Mouse (Mus musculus) mouse embryonic stem cell (cell line): Measurements from ENCODE around the gene Trem3.

Experiments
- in situ Hi-C, 2 experiments: fragments of 300-500 bp; cut with MboI; formaldehyde crosslinking; loops; 1 replicate in 1 of 2; 3 replicates in 1 of 2; pipeline ENCODE4 v1.14.3; 2019 to 2020; ENCODE audit warnings: low sequenced_read_pairs in 2 of 2, low pct_unique_long_range_greater_than_20kb in 1 of 2, mixed read lengths in 1 of 2; ENCODE audit not compliant: unreplicated experiment in 1 of 2

The Trem3 gene

DNA sequence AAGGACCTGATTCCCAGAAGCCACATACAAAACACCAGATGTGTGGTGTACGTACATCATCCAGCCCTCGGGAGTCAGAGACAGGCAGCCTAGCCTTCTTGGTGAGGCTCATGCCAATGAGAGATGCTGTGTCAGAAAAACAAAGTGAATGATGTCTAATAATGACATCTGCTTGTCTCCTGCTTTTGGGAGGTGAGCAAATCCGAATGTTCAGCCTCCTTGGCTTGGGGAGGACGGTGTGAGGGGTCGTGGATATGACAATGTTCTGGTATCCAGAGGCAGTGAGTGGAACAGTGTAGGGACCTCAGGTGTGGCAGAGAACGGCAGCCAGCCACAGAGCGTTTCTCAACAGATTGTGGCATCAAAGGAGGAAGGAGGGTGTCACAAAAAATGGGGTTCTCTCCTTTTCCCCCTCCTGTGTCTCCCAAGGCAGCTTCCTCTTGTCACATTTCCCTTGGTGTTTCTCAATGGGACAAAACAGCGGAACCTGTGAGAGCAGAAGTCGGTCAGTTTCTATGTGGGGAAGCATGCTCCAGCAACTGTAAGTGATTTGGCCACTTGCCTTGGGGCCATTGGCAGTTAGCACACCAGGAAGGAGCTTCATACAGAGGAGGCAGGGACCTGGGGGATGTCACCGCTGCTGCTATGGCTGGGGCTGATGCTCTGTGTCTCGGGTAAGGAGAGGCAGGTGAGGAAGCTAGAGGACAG lies at the start of gene Trem3:
Trem3 (plus strand) TSS at position 557 of the 708 bp plus-strand sequence.
- in situ Hi-C loops, result no loop called here

DNA sequence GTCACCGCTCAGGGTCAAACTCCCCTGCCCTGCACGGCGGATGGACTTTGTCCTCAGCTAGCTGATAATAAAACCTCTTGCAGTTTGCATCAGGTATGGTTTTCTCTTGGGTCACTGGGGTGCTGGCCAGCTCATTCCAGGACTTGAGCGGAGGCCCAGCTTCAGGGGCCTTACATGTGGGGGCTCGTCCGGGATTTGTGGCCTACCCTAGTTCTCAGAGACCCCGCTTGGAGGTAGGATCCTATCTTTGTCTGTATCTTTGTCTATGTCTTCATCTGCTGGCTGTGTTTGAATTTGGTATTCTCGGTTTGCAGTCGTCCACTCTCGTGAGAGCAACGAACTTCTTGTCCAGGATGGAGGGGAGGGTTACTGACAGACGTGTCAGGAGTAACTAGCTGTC lies 44.5 kb upstream of the Trem3 start:
- in situ Hi-C loops, result no loop called here

DNA sequence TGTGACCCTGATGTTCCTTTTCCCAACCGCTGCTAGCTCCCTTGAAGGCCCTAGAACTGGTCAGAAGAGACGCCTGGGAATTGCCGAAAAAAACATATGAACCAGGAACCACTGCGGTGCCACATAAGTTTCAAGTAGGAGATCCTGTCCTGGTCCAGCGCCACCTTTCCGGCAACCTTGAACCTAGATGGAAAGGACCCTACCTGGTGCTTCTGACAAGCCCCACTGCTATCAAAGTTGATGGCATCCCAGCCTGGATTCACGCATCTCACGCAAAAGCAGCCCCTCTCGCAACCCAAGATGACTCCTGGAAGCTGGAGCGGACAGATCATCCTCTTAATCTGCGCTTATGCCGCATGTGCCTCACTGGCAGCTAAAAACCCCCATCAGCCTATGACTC lies 35.0 kb upstream of the Trem3 start:
- in situ Hi-C loops, result no loop called here

DNA sequence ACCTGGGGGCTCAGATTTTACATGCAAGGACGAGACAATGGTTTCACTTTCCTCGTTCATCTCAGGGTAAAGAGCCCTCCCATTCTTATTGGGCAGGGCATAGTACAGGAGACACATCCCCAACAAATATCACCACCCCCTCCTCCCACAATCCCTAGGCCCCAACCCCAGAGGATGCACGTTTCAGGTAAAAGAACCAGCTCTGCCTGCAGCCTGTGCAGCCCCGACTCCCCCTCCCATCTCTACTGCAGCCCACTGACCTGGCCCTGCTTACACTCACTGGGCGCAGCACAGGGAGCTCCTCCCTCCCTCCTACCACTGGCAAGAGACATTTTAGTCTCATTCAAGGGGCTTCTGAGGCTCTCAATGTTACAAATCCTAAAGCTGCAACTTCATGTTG lies 34.1 kb upstream of the Trem3 start:
- in situ Hi-C loops, result no loop called here

DNA sequence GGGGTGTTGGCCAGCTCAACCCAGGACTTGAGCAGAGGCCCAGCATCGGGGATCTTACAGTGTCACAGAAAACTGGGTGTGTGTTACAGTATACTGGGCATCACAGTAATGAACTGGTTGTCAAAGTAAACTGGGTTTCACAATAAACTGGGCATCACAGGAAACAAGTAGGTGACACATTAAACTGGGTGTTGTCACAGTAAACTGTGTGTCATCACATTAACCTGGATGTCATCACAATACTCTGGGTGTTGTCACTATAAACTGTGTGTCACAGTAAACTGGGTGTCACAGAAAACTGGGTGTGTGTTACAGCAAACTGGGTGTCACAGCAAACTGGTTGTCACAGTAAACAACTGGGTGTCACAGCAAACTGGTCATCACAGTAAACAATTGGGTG lies 32.1 kb upstream of the Trem3 start:
- in situ Hi-C loops, result no loop called here

DNA sequence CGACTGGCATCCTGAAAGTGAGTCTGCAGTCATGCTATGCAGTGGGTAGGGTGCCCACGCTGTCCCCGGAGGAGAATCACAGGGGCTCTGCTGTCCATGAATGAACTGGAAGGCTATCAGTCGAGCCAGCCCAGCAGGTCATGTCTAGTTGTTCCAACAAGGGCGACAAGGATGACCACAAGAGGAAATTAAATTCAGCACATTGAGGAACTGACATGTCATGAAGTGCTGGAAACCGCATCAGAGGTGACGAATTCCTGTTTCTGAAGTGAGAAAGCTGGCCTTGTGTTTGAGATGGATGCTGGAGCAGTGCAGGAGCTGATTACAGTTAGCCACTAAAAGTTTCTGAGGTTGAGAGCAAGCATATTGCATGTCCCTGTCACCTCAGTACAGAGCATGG lies 16.9 kb upstream of the Trem3 start:
- in situ Hi-C loops, result loop anchor here in 1 of 2 experiments (10.0 kb wide), 1 partner anchor 86 kb away; the partner anchor contains the start of gene 9830107B12Rik

DNA sequence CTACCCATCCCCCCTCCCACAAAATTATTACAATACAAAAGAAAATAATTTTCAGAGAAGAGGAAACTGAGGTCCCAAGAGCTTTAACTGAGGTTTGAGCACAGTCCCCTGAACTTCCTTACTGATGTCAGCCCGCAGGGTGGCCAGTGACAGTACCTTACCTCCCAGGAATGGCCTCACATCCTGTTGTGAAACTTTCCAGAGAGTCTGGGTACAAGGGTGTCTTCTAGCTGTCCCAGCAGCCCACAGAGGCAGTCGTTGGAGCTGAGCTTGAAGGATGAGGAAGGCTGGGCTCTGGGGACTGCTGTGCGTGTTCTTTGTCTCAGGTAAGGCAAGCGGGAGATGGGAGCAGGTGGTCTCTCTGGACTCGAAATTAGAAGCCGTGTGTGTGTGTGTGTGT lies 15.1 kb upstream of the Trem3 start, which contains the start of gene Trem1:
Trem1 (plus strand) TSS at position 251 of the 400 bp plus-strand sequence.
- in situ Hi-C loops, result loop anchor here in 1 of 2 experiments (10.0 kb wide), 1 partner anchor 88 kb away; the partner anchor contains the start of gene 9830107B12Rik

DNA sequence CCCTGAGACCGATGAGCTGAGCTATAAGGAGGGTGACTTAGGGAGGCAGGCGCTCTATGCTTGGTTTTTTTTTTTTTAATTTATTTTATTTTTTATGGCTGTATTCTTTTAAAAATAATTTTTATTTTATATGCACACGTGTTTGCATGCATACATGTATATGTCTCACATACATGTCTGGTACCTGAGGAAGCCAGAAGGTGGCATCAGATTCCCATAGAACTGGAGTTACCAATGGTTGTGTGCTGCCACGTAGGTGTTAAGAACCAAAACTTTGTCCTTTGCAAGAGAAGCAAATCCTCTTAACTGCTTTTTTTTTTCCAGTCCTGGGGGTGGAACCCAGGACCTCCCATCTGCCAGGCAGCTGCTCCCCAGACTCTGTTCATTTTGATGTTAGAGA lies 13.8 kb upstream of the Trem3 start:
- in situ Hi-C loops, result loop anchor here in 1 of 2 experiments (10.0 kb wide), 1 partner anchor 89 kb away; the partner anchor contains the start of gene 9830107B12Rik

DNA sequence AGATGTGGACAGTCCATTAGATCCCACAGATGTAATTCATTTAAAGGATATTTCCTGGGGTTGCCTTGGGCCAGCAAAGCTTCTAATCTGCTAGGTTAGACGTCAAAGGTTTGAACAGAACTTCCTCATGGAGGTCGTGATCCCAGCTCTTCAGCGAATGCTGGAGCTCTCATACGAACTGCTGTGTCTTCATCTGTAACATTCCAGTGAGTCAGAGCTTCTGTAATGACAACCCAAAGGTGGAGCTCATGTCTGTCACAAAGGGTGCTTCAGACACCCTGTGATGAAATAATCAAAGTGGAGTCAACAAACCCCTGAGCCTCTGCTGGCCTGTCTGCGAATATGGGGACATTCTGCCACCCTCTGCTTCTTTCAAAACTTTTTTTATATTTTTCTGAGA lies 13.0 kb upstream of the Trem3 start:
- in situ Hi-C loops, result loop anchor here in 1 of 2 experiments (10.0 kb wide), 1 partner anchor 90 kb away; the partner anchor contains the start of gene 9830107B12Rik

DNA sequence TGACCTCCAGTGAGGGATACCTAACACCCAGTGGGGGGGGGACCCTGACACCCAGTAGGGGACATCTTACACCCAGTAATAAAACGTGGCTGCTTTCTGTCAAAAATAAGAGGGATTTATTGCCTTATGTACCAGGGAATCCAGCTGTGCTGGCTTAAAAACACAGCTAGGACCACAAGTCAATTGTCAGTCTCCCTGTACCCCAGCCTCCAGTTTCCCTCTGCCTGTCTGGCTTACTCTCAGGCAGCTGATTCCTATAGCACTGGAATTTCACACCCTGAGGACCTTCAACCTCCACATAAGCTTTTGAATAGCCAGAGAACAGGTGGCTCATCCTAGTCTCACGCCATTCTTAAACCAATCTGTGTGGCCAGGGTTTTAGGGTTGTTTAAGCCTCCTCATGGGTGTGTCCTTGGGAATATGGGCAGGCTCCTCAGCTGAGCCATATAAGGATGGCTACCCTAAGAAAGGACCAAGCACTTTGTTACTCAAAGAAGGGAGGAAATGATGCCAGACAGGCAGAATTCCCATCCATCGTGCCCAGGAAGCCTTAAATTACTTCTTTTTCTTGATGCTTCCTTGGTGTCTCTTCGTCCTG lies 11.7 kb upstream of the Trem3 start:
- in situ Hi-C loops, result loop anchor here in 1 of 2 experiments (10.0 kb wide), 1 partner anchor 91 kb away; the partner anchor contains the start of gene 9830107B12Rik

DNA sequence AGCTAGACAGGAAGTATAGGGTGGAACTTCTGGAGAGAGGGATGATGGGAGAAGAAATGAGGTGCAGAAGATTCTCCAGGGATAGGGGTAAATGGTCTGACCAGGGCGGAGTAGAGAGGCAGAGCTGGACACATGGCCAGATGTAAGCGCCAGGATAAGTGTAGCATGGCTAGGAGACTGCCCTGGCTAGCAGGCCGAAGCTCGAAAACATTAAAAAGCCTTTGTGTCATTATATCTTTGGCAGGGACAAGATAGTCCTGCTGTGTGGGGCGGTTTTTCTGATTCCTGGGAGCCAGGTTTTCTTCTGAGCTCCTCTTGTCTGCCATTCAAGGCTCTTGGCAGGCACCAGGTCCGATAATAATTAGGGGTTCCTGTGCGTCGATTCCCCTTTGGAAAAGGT lies 10.0 kb upstream of the Trem3 start:
- in situ Hi-C loops, result loop anchor here in 1 of 2 experiments (10.0 kb wide), 1 partner anchor 93 kb away; the partner anchor contains the start of gene 9830107B12Rik

DNA sequence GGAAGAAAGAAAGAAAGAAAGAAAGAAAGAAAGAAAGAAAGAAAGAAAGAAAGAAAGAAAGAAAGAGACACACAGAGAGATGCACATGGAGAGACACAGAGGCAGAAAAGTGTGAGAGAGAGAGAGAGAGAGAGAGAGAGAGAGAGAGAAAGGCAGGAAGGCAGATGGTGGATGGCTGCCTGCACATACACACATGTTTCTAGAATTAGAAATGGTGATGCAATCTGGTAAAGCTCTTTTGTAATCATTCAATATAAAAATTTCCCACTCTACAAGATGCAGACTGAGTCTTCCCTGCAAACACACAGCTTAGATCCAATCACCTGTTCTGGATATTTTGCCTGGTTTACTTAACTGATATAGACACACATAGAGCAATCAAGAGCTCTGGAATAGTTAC lies 1.5 kb downstream of the Trem3 start:
- in situ Hi-C loops, result no loop called here

DNA sequence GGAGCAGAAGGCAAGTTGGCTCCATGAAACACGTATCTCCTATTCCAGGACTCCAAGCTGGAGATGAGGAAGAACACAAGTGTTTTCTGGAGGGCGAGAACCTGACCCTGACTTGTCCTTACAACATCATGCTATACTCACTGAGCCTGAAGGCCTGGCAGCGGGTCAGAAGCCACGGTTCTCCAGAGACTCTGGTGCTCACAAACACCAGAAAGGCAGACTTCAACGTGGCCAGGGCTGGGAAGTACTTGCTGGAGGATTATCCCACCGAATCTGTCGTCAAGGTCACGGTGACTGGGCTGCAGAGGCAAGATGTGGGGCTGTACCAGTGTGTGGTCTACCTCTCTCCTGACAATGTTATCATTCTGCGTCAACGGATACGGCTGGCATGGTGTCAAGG lies 1.9 kb downstream of the Trem3 start:
- in situ Hi-C loops, result no loop called here

DNA sequence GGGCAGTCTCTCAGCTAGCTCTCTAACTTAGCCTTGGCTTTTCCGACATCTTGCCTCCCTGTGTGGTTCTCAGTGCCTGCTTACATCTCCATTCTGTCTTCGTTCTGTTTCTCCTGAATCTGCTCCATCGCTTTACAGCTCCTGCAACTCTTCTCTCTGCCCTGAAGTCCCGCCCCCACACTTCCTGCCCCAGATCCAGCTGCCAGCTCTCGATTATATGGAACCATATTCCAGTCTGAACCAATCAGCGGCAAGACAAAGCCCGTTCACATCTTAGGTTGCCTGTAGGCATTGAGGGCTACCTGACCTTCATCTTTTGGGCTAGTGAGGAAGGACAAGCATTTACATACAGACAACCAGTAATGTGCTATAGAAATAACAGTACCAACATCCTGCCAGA lies 3.1 kb downstream of the Trem3 start:
- in situ Hi-C loops, result no loop called here

DNA sequence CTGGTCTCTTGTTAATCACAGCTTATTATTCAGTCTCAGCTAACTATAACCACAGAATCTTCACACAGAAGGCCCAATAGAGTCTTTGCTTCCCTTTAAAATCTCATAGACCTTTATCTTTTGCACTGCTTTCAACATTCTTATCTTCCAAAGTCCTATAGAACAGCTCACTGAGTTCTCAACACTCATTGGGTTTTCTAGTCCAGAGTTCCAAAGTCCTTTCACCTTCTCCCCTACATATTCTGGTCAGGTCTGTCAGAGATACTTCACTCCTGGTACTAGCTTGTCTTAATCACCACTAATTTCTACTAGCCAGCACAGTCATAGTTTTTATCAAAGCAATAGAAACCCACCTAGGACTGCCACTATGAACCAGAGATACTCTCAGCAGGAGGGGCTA lies 9.0 kb downstream of the Trem3 start:
- in situ Hi-C loops, result no loop called here

DNA sequence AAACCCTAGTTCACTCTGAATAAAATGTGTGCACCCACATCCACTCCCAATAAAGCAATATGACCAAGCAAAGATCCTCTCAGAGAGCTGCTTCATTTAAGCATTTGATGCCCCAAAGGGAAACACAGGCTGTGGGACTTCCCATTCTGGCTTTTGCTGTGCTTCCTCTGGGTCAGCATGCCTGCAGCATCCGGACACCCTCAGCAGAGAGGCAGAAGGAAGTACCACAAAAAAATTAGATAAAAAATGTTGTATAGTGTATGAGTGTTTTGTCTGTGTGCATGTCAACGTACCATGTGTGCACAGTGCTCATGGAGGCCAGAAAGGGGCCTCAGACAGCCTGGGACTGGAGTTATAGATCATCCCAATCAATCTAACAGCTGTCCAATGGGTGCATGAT lies 14.3 kb downstream of the Trem3 start:
- in situ Hi-C loops, result no loop called here

DNA sequence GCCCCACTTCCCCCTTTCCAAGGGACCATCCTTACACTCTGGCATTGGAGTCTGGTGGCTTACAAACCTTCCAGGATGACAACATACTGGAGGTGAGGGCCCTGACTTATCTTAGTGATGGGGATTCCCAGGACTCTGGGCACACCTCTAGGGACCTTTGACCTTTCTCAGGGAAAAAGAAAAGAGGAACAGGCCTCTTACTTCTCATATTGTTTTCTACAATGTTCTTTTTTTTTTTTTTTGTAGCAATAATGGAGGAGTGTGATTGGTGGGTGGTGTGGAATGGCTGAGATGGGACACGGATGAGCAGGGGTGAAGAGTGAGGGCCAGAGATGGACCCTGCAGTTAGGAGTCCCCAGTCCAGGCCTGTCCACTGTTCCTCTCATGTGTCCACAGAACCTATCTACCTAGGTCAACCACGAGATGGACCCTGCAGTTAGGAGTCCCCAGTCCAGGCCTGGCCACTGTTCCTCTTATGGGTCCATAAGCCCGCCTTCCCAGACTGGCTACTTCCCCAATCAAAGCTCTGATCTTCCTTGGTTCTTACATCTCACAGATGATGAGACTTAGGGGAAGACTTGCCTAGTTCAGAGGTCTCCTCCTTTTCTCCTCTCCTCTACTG lies 16.3 kb downstream of the Trem3 start, which contains the start of gene Treml4:
Treml4 (plus strand) TSS at position 555 of the 622 bp plus-strand sequence.
- in situ Hi-C loops, result no loop called here

DNA sequence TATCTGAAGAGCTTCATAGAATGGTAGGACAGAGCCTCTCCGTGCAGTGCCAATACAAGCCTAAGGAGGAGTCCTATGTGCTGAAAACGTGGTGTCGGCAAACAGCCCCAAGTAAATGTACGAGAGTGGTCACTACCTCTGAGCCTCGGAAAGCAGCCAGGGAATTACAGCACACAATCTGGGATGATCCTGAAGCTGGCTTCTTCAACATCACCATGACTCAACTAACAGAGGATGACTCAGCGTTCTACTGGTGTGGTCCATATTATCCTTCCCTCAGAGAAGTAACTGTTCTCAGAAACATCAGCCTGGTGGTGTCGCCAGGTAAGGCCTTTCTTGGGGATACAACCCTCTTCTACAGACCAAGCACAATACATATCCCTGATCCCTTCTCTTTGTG lies 17.1 kb downstream of the Trem3 start:
- in situ Hi-C loops, result no loop called here

DNA sequence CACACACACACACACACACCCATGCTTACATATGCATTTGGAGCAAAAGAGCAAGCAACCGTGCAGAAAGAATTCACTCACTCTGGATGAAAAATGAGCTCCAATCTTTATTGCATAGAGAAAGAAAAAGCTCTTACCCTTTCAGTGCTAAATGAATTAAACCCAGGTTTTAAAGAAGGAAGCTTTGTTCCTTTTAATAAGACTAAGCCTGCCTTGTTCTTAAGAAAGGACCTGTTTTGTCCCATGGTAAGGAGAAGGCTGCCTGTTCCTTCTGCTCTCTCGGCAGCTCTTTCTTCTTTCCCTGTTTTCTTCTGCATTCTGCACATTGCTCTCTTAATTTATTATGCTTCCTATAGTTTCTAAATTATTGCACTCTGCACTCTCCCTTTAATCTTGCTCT lies 18.6 kb downstream of the Trem3 start:
- in situ Hi-C loops, result no loop called here
